Mouse (Mus musculus) MEL (cell line): Measurements from ENCODE around the gene Lsmem1. TPM values are rescaled to one million over a fixed set of nuclear protein-coding genes. Genes with fewer than 3 reads are reported as not detected.
A peak's percentile ranks its signal among the peaks of the same experiment; 100 is the strongest.

Experiments used
- DNase-seq: peaks from one replicate; pipeline ENCODE4 v3.0.0; 2011; ENCODE audit warnings: low read depth, low spot score
- H3K27ac ChIP-seq: 2 replicates; pipeline ENCODE4 v1.5.1; 2012; ENCODE audit warnings: low read depth, mild to moderate bottlenecking, control low read depth, low read length, moderate library complexity; ENCODE audit not compliant: control insufficient read depth
- H3K27me3 ChIP-seq, 2 experiments: fragments of 150-350 bp in 1 of 2; sonication (generic) in 1 of 2; 2 replicates each; pipeline ENCODE4 v1.6.1; 2012; ENCODE audit warnings: low read length in 2 of 2, mild to moderate bottlenecking in 2 of 2, improper control_type of control experiment in 1 of 2, moderate library complexity in 1 of 2; ENCODE audit not compliant: insufficient read depth in 2 of 2, control insufficient read depth in 1 of 2
- H3K36me3 ChIP-seq, 2 experiments: 2 replicates each; pipeline ENCODE4 v1.6.1; 2012 to 2014; ENCODE audit warnings: low read length in 2 of 2, improper control_type of control experiment in 1 of 2, inconsistent platforms in 1 of 2, mild to moderate bottlenecking in 1 of 2; ENCODE audit not compliant: insufficient read depth in 2 of 2, control insufficient read depth in 1 of 2
- H3K4me1 ChIP-seq, 2 experiments: fragments of 150-350 bp in 1 of 2; sonication (generic) in 1 of 2; 2 replicates each; pipeline ENCODE4 v1.6.1; 2012; ENCODE audit warnings: low read length in 2 of 2, improper control_type of control experiment in 1 of 2, mild to moderate bottlenecking in 1 of 2; ENCODE audit not compliant: insufficient read depth in 2 of 2, control insufficient read depth in 1 of 2
- H3K4me3 ChIP-seq, 2 experiments: fragments of 150-350 bp in 1 of 2; sonication (generic) in 1 of 2; 2 replicates each; pipeline ENCODE4 v1.5.1; 2012; ENCODE audit warnings: low read depth in 2 of 2, low read length in 2 of 2, mild to moderate bottlenecking in 2 of 2, moderate library complexity in 2 of 2, control low read depth in 1 of 2, improper control_type of control experiment in 1 of 2; ENCODE audit not compliant: control insufficient read depth in 1 of 2, insufficient read depth in 1 of 2
- H3K79me2 ChIP-seq: 2 replicates; pipeline ENCODE4 v1.6.1; 2012; ENCODE audit warnings: mild to moderate bottlenecking, low read length, moderate library complexity; ENCODE audit not compliant: control insufficient read depth, poor library complexity, insufficient read depth
- H3K9ac ChIP-seq: 2 replicates; pipeline ENCODE4 v1.6.1; 2012; ENCODE audit warnings: low read depth, mild to moderate bottlenecking, control low read depth, low read length, moderate library complexity; ENCODE audit not compliant: control insufficient read depth, poor library complexity, severe bottlenecking
- H3K9me3 ChIP-seq: fragments of 150-350 bp; sonication (generic); replicated peaks from 2 replicates; pipeline ENCODE4 v1.6.1; 2012; ENCODE audit warnings: mild to moderate bottlenecking, low read length, improper control_type of control experiment, moderate library complexity; ENCODE audit not compliant: insufficient read depth
- CHD2 ChIP-seq: IDR thresholded peaks from 2 replicates; pipeline ENCODE4 v1.6.1; 2011; ENCODE audit warnings: low read length, improper control_type of control experiment
- E2F4 ChIP-seq: IDR thresholded peaks from 2 replicates; pipeline ENCODE4 v1.6.1; 2011; ENCODE audit warnings: low read depth, low read length, improper control_type of control experiment, borderline replicate concordance
- ELF1 ChIP-seq: IDR thresholded peaks from 2 replicates; pipeline ENCODE4 v1.6.1; 2014; ENCODE audit warnings: low read depth, mild to moderate bottlenecking, inconsistent platforms, low read length, improper control_type of control experiment, moderate library complexity
- EP300 ChIP-seq, 2 experiments: IDR thresholded peaks; 2 replicates each; pipeline ENCODE4 v1.6.1; 2011; ENCODE audit warnings: improper control_type of control experiment in 2 of 2, low read length in 2 of 2, low read depth in 1 of 2, mild to moderate bottlenecking in 1 of 2
- ETS1 ChIP-seq: IDR thresholded peaks from 2 replicates; pipeline ENCODE4 v1.6.1; 2012; ENCODE audit warnings: low read depth, mild to moderate bottlenecking, inconsistent platforms, low read length, improper control_type of control experiment, moderate library complexity
- GATA1 ChIP-seq: IDR thresholded peaks from 2 replicates; pipeline ENCODE4 v1.6.1; 2011; ENCODE audit warnings: low read depth, low read length, improper control_type of control experiment
- JUND ChIP-seq: IDR thresholded peaks from 2 replicates; pipeline ENCODE4 v1.6.1; 2011; ENCODE audit warnings: low read depth, mild to moderate bottlenecking, improper control_type of control experiment, low read length
- KAT2A ChIP-seq: conservative IDR thresholded peaks from 2 replicates; pipeline ENCODE4 v1.6.1; 2012; ENCODE audit warnings: low read depth, low read length, improper control_type of control experiment, inconsistent platforms
- MAZ ChIP-seq: IDR thresholded peaks from 2 replicates; pipeline ENCODE4 v1.6.1; 2012; ENCODE audit warnings: low read depth, mild to moderate bottlenecking, inconsistent platforms, low read length, improper control_type of control experiment
- MEF2A ChIP-seq: IDR thresholded peaks from 2 replicates; pipeline ENCODE4 v1.6.1; 2014; ENCODE audit warnings: low read depth, mild to moderate bottlenecking, inconsistent platforms, low read length, improper control_type of control experiment; ENCODE audit not compliant: poor library complexity, insufficient replicate concordance, severe bottlenecking; ENCODE audit errors: extremely low read depth
- MYB ChIP-seq: IDR thresholded peaks from 2 replicates; pipeline ENCODE4 v1.6.1; 2011; ENCODE audit warnings: mild to moderate bottlenecking, low read depth, low read length, improper control_type of control experiment
- SIN3A ChIP-seq: IDR thresholded peaks from 2 replicates; pipeline ENCODE4 v1.6.1; 2012; ENCODE audit warnings: low read length, improper control_type of control experiment, inconsistent platforms
- SMC3 ChIP-seq: IDR thresholded peaks from 2 replicates; pipeline ENCODE4 v1.6.1; 2011; ENCODE audit warnings: low read depth, low read length, improper control_type of control experiment
- TBP ChIP-seq: IDR thresholded peaks from 2 replicates; pipeline ENCODE4 v1.8.0; 2011; ENCODE audit warnings: low read depth, low read length, improper control_type of control experiment
- USF2 ChIP-seq, 2 experiments: IDR thresholded peaks; 2 replicates each; pipeline ENCODE4 v1.6.1; 2011 to 2012; ENCODE audit warnings: improper control_type of control experiment in 2 of 2, low read length in 2 of 2, borderline replicate concordance in 1 of 2, inconsistent platforms in 1 of 2, low read depth in 1 of 2, mild to moderate bottlenecking in 1 of 2; ENCODE audit not compliant: insufficient read depth in 1 of 2
- ZKSCAN1 ChIP-seq: IDR thresholded peaks from 2 replicates; pipeline ENCODE4 v1.6.1; 2012; ENCODE audit warnings: low read depth, mild to moderate bottlenecking, inconsistent platforms, low read length, improper control_type of control experiment, moderate library complexity
- polyA plus RNA-seq, 2 experiments: library from polyadenylated mRNA; stranded (reverse) in 1 of 2; unstranded in 1 of 2; fragments of >175 nt in 1 of 2; fragments of >200 nt in 1 of 2; gene quantifications; 2 replicates each; pipeline versions ENCODE4 v1.2.1 to v1.2.4; 2012; ENCODE audit warnings: low replicate concordance in 2 of 2, low read depth in 1 of 2; ENCODE audit not compliant: insufficient read length in 2 of 2, insufficient read depth in 1 of 2, missing spikeins in 1 of 2
- total RNA-seq: library from RNA; depleted of rRNA; stranded (reverse); fragments of 300-350 nt; gene quantifications from 2 replicates; pipeline ENCODE4 v1.2.3, GENCODE M21; 2012

Gene Lsmem1
- total and polyA plus RNA-seq, 3 experiments: 0.14 TPM; not detected in 2

DNA sequence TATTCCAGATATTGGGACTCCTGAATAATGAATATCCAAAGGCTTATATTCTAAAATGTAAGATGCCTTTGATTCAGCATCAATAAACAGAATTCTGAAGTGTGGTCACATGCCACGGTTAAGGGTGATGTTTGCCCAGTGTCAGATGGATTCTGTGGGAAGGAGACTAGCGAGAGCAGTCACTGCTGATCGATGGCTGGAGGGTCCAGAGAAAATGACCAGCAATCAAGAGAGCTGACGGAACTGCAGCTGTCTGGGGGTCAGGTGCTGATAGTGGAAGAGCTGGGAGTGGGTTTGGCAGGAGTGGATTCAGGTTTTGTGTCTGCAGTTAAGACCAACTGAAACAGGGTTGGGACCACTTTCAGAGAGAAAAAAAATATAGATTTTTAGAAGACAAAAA, 44.0 kb upstream of the Lsmem1 start:
- no peak for DNase-seq
- no peak overlapping the region for H3K9ac ChIP-seq
- H3K4me3 ChIP-seq: no peak overlapping the region
- peaks cover 7 to 10% of the 10 kb centered on the region in 2 experiments for H3K4me1 ChIP-seq
- no peak overlapping the region for H3K27ac ChIP-seq
- H3K27me3 ChIP-seq: no peaks in the 10 kb centered on the region
- no peaks in the 10 kb centered on the region for H3K9me3 ChIP-seq
- H3K36me3 ChIP-seq: peaks cover 0 to 11% of the 10 kb centered on the region in 2 experiments; a peak in 2 of 4 replicates
- no peak for TF ChIP-seq ELF1
- TF ChIP-seq MEF2A: no peak
- TF ChIP-seq CHD2: no peak
- TF ChIP-seq ETS1: no peak
- no peak for TF ChIP-seq SIN3A
- TF ChIP-seq TBP: no peak
- TF ChIP-seq SMC3: no peak
- TF ChIP-seq ZKSCAN1: no peak
- TF ChIP-seq E2F4: no peak
- no peak for TF ChIP-seq MYB
- no peak for TF ChIP-seq MAZ
- no peak for TF ChIP-seq JUND
- no peaks in the 10 kb centered on the region for H3K79me2 ChIP-seq

DNA sequence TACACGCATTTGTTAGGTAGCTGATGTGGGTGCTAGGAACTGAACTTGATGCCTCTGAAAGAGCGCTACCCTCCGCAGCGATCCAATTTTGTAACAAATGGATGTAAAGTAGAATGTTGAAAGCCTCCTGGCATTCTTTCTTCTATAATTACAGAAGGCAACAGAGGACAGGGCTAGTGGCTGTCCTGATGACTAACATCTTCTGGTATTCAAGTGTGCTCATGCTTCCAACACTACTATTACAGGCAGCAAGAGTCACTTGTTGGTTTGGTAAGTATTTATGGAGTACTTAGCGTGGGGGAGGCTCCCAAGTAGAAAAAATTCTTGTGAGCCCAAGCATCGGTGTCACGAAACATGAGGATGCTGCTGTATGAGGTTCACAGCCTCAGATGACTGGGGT, 39.9 kb upstream of the Lsmem1 start:
- H3K9me3 ChIP-seq: no peaks in the 10 kb centered on the region
- no peaks in the 10 kb centered on the region; a peak in 1 of 4 replicates for H3K4me1 ChIP-seq
- no peaks in the 10 kb centered on the region for H3K36me3 ChIP-seq
- no peak for TF ChIP-seq E2F4
- TF ChIP-seq KAT2A: no peak
- TF ChIP-seq EP300 (IDR thresholded peaks at IDR 0.05; ENCODE audit: low read depth in 1 of 2, low read length in 2 of 2): no peak
- H3K27me3 ChIP-seq: no peaks in the 10 kb centered on the region
- no peak overlapping the region for H3K9ac ChIP-seq
- DNase-seq: no peak
- H3K79me2 ChIP-seq: no peaks in the 10 kb centered on the region
- no peak overlapping the region for H3K4me3 ChIP-seq
- H3K27ac ChIP-seq: no peak overlapping the region

DNA sequence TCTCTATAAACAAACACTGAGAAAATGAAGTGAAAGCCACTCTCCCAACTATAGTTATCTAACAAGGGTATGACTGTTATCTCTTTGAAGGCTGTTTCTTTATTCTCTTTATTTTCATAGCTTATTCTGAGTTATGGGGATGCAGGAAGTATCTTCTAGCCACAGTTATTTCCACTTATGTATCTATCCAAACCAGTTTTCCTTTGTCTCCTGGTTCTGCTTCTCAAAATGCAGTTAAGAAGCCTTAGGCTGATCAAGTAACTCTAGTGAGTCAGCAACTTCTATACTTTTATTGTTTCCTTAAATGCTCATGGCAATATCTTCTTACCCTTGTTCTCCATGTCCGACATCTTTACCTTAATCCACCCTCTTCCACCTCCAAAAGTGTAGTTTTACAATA, 32.9 kb upstream of the Lsmem1 start:
- H3K36me3 ChIP-seq: peaks cover 0 to 10% of the 10 kb centered on the region in 2 experiments; a peak in 2 of 4 replicates
- no peak overlapping the region for H3K27ac ChIP-seq
- no peak overlapping the region for H3K4me3 ChIP-seq
- no peaks in the 10 kb centered on the region for H3K27me3 ChIP-seq
- H3K9me3 ChIP-seq: no peaks in the 10 kb centered on the region
- H3K79me2 ChIP-seq: no peaks in the 10 kb centered on the region
- DNase-seq: peak; percentile 34
- H3K4me1 ChIP-seq: peaks cover 0 to 2% of the 10 kb centered on the region in 2 experiments; a peak in 1 of 4 replicates
- no peak overlapping the region for H3K9ac ChIP-seq
- TF ChIP-seq EP300 (IDR thresholded peaks at IDR 0.05; ENCODE audit: low read depth in 1 of 2, low read length in 2 of 2) (peak; percentile 40 to 64; a peak in 2 of 4 replicates), ETS1 (0 out of 2 replicates have a peak, but pooled peaks have one; percentile 31), USF2 (IDR thresholded peaks at IDR 0.05; ENCODE audit: borderline replicate concordance in 1 of 2, insufficient read depth in 1 of 2, low read depth in 1 of 2, low read length in 2 of 2) (no peak), GATA1 (0 out of 2 replicates have a peak, but pooled peaks have one; percentile 11)
- TF ChIP-seq, all 39 proteins: peak for 3
